Mouse (Mus musculus): ENCODE results near the gene Hax1. TPM values are rescaled to one million over a fixed set of nuclear protein-coding genes. Genes with fewer than 3 reads are reported as not detected.

Gene Hax1
- polyA plus RNA-seq, 1 experiment from 2014 or later: 164 TPM

DNA sequence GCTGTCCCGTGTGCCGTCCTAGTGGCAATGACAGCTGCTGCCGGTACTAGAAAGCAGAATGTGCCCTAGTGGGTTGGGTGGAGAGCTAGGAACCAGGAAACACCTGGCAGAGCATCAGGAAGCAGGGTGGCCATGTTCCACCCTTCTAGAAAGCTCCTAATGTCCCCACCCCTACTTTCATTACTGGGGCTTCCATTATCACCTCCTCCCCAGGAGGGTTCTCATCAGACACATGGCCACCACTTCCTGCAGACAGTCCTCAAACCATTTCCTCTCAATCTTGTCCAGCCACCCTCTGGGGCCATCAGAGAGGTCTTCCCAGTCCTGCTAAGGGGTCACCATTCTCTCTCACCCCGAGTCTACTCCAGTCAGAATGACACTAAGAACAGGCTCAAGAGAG lies 37.1 kb downstream of the Hax1 start:
- Histone ChIP-seq H3K9ac (peak overlapping the region; percentile 91; the same call in 1 of the 2 replicates), H3K27me3 (no peaks in the 10 kb centered on the region), H3K9me3 (no peaks in the 10 kb centered on the region), H3K4me1 (peaks cover 38% of the 10 kb centered on the region), H3K4me3 (peak overlapping the region; percentile 95), H3K27ac (peak overlapping the region; percentile 98), H3K36me3 (peaks cover 26% of the 10 kb centered on the region), H3K4me2 (peak overlapping the region; percentile 95)
- 35% methylated on average over 4 of the region's 4 CpGs for WGBS
- no peak for ATAC-seq (ENCODE audit: borderline replicate concordance, extremely low read depth, low FRiP score, low TSS enrichment)

- Histone ChIP-seq H3K27me3 (no peaks in the 10 kb centered on the region), H3K27ac (peak overlapping the region; percentile 98; the same call in 1 of the 2 replicates), H3K4me2 (peak overlapping the region; percentile 95), H3K4me1 (peaks cover 38% of the 10 kb centered on the region), H3K4me3 (peak overlapping the region; percentile 95), H3K36me3 (peaks cover 35% of the 10 kb centered on the region), H3K9me3 (no peaks in the 10 kb centered on the region), H3K9ac (peak overlapping the region; percentile 64)
- peak; percentile 83 for ATAC-seq (ENCODE audit: borderline replicate concordance, extremely low read depth, low FRiP score, low TSS enrichment)
- WGBS: under 1% methylated on average over 30 of the region's 30 CpGs
Measured at GRCm38 (mm10) chr3:89960469-89960868, 38.1 kb downstream of the Hax1 start.

- Histone ChIP-seq H3K27ac (no peak overlapping the region), H3K27me3 (no peaks in the 10 kb centered on the region), H3K36me3 (peaks cover 40% of the 10 kb centered on the region), H3K9me3 (no peaks in the 10 kb centered on the region), H3K4me2 (no peak overlapping the region), H3K4me1 (peaks cover 32% of the 10 kb centered on the region), H3K9ac (no peak overlapping the region), H3K4me3 (no peak overlapping the region)
- WGBS: 81% methylated on average over 4 of the region's 4 CpGs
- no peak for ATAC-seq (ENCODE audit: borderline replicate concordance, extremely low read depth, low FRiP score, low TSS enrichment)
Measured at GRCm38 (mm10) chr3:89959435-89959834, 39.1 kb downstream of the Hax1 start.

GRCm38 (mm10) chr3:89957880-89958279 lies 40.7 kb downstream of the Hax1 start:
- H3K9ac ChIP-seq: no peak overlapping the region
- no peaks in the 10 kb centered on the region for H3K27me3 ChIP-seq
- 92% methylated on average over 9 of the region's 9 CpGs for WGBS
- no peak overlapping the region for H3K4me2 ChIP-seq
- H3K4me1 ChIP-seq: peaks cover 31% of the 10 kb centered on the region
- ATAC-seq (ENCODE audit: borderline replicate concordance, extremely low read depth, low FRiP score, low TSS enrichment): no peak
- no peak overlapping the region for H3K4me3 ChIP-seq
- H3K36me3 ChIP-seq: peaks cover 54% of the 10 kb centered on the region
- H3K27ac ChIP-seq: no peak overlapping the region
- no peaks in the 10 kb centered on the region for H3K9me3 ChIP-seq

DNA sequence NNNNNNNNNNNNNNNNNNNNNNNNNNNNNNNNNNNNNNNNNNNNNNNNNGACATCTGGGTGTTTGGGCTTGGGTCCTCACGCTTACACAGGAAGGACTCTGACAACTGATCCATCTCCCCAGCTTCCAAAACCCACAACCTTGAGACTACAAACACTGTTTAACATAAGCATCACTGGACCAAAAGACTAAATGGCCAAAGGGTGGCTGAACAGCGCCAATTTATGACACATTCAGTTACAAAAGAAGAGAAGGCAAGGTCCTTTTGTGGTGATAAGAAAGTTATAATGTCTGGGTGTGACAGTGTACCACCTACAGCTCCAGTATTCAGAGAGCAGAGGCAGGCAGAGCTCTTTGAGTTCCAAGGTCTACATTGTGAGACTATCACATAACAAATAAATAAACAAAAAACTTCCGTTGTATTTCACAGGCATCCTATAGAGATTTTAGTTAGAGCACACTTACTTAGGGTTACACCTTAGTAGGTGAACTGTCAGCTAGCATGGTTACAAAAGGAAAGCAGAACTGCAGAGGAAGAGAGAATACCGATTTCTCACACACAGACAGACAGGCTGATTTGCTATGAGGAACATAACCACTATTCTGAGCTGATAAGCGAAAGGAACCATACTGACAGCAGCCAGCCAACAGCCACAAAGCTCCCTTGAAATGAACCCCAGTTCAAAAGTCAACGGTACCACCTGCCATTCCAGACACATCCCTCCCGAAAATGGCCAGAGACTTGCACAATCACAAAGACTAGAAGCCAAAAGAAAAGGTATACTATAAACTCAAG lies 42.2 kb downstream of the Hax1 start:
- Histone ChIP-seq H3K36me3 (peaks cover 69% of the 10 kb centered on the region), H3K27ac (no peak overlapping the region)

DNA sequence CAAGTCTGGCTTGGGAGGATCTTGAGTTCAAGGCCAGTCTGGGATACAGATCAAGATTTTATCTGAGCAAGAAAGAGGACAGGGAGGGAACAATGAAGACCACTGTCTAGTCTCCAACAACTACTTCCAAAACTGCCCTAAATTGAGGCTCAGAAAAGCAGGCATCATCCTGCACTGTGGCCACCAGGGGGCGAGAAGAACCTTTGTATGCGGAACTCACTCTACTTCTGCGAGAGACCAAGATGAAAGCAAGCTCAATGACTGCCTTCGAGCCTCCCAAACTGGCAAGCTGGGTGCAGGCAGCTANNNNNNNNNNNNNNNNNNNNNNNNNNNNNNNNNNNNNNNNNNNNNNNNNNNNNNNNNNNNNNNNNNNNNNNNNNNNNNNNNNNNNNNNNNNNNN lies 45.2 kb downstream of the Hax1 start:
- Histone ChIP-seq H3K27me3 (no peaks in the 10 kb centered on the region), H3K9ac (no peak overlapping the region), H3K4me3 (no peak overlapping the region), H3K36me3 (peaks cover 90% of the 10 kb centered on the region), H3K9me3 (no peaks in the 10 kb centered on the region), H3K4me2 (no peak overlapping the region), H3K27ac (no peak overlapping the region), H3K4me1 (no peaks in the 10 kb centered on the region)
- ATAC-seq (ENCODE audit: borderline replicate concordance, extremely low read depth, low FRiP score, low TSS enrichment): no peak; the same call in 1 of the 2 replicates
- 3% methylated on average over 4 of the region's 4 CpGs for WGBS

More for the DNA sequence above, 42.2 kb downstream of the Hax1 start:
- no peak overlapping the region for H3K4me2 ChIP-seq
- no peak overlapping the region for H3K9ac ChIP-seq
- peaks cover 23% of the 10 kb centered on the region for H3K4me1 ChIP-seq
- WGBS: 82% methylated on average over 7 of the region's 7 CpGs
- no peaks in the 10 kb centered on the region for H3K9me3 ChIP-seq
- H3K27me3 ChIP-seq: no peaks in the 10 kb centered on the region
- no peak overlapping the region for H3K4me3 ChIP-seq
- no peak for ATAC-seq (ENCODE audit: borderline replicate concordance, extremely low read depth, low FRiP score, low TSS enrichment)

- Histone ChIP-seq H3K4me3 (no peak overlapping the region), H3K9ac (no peak overlapping the region), H3K27me3 (no peaks in the 10 kb centered on the region), H3K27ac (no peak overlapping the region), H3K4me1 (no peaks in the 10 kb centered on the region), H3K36me3 (peaks cover 97% of the 10 kb centered on the region), H3K9me3 (no peaks in the 10 kb centered on the region), H3K4me2 (no peak overlapping the region)
- no peak for ATAC-seq (ENCODE audit: borderline replicate concordance, extremely low read depth, low FRiP score, low TSS enrichment)
- WGBS: 77% methylated on average over 6 of the region's 6 CpGs
Measured at GRCm38 (mm10) chr3:89948655-89949054, 49.9 kb downstream of the Hax1 start.

DNA sequence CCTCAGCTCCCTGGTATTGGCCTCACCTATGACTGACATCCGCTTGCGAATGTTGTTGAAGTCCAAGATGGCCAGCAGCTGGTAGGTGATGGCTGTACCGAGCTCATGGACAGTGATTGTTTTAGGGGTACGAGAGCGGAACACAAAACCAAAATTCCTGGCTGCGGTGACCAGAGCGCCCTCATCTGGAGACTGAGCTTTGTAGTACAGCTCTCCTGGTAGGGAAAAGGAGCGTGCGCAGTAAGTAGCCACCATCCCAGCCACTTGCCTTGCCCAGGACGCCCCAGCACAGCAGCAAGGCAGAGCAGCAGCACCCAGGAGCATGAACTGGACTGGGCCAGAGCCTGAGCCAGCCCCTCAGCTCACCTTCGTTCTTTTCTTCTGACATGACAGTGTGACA lies 50.6 kb downstream of the Hax1 start:
- H3K27ac ChIP-seq: no peak overlapping the region
- no peaks in the 10 kb centered on the region for H3K4me1 ChIP-seq
- no peaks in the 10 kb centered on the region for H3K9me3 ChIP-seq
- peaks cover 99% of the 10 kb centered on the region for H3K36me3 ChIP-seq
- H3K4me3 ChIP-seq: no peak overlapping the region
- ATAC-seq (ENCODE audit: borderline replicate concordance, extremely low read depth, low FRiP score, low TSS enrichment): no peak
- no peaks in the 10 kb centered on the region for H3K27me3 ChIP-seq
- WGBS: 87% methylated on average over 11 of the region's 11 CpGs
- H3K4me2 ChIP-seq: no peak overlapping the region
- no peak overlapping the region for H3K9ac ChIP-seq

Small RNAs within 50 kb of the gene (microRNA-seq; reads per million reads assigned to microRNA genes)
- gene Mir7669: 1.1 reads per million

Other genes starting within 250 kb of the Hax1 start
- gene Chrnb2, start 234.1 kb downstream of the Hax1 start, polyA plus RNA-seq (2015; fragmentation: Nextera tagmentation; extraction: Ambion mirVana): 0.30 and 0.36 TPM in 2 replicates
- gene Ube2q1, start 225.2 kb downstream of the Hax1 start, polyA plus RNA-seq (2015; fragmentation: Nextera tagmentation; extraction: Ambion mirVana): 10.8 and 12.0 TPM in 2 replicates
- gene She, start 167.4 kb downstream of the Hax1 start, polyA plus RNA-seq (2015; fragmentation: Nextera tagmentation; extraction: Ambion mirVana): 9.9 and 10.1 TPM in 2 replicates
- gene Il6ra, start 85.6 kb downstream of the Hax1 start, polyA plus RNA-seq (2015; fragmentation: Nextera tagmentation; extraction: Ambion mirVana): 3.6 TPM in 2 replicates
- gene Atp8b2, start 35.3 kb downstream of the Hax1 start, polyA plus RNA-seq (2015; fragmentation: Nextera tagmentation; extraction: Ambion mirVana): 14.7 and 14.8 TPM in 2 replicates
- 142 and 154 TPM in 2 replicates for gene 4933434E20Rik, start 52.9 kb upstream of the Hax1 start, polyA plus RNA-seq (2015; fragmentation: Nextera tagmentation; extraction: Ambion mirVana)
- gene Ubap2l, start 53.8 kb upstream of the Hax1 start, polyA plus RNA-seq (2015; fragmentation: Nextera tagmentation; extraction: Ambion mirVana): 153 and 157 TPM in 2 replicates
- gene Tpm3, start 73.9 kb upstream of the Hax1 start, polyA plus RNA-seq (2015; fragmentation: Nextera tagmentation; extraction: Ambion mirVana): 637 and 683 TPM in 2 replicates
- 0.37 and 0.40 TPM in 2 replicates for gene Nup210l, start 105.4 kb upstream of the Hax1 start, polyA plus RNA-seq (2015; fragmentation: Nextera tagmentation; extraction: Ambion mirVana)
- gene Rps27, start 214.9 kb upstream of the Hax1 start, polyA plus RNA-seq (2015; fragmentation: Nextera tagmentation; extraction: Ambion mirVana): 1,416 and 1,510 TPM in 2 replicates
- 35.8 and 40.0 TPM in 2 replicates for gene Rab13, start 214.9 kb upstream of the Hax1 start, polyA plus RNA-seq (2015; fragmentation: Nextera tagmentation; extraction: Ambion mirVana)
- gene Jtb, start 232.8 kb upstream of the Hax1 start, polyA plus RNA-seq (2015; fragmentation: Nextera tagmentation; extraction: Ambion mirVana): 90.2 and 100 TPM in 2 replicates
- 6.0 and 6.3 TPM in 2 replicates for gene Creb3l4, start 244.7 kb upstream of the Hax1 start, polyA plus RNA-seq (2015; fragmentation: Nextera tagmentation; extraction: Ambion mirVana)
- 94.7 and 102 TPM in 2 replicates for gene Slc39a1, start 249.4 kb upstream of the Hax1 start, polyA plus RNA-seq (2015; fragmentation: Nextera tagmentation; extraction: Ambion mirVana)

Data from lung, embryonic 15.5 days (tissue).